Comparison of ENCODE assay signal across 11 mouse cellular contexts in the genomic region with DNA sequence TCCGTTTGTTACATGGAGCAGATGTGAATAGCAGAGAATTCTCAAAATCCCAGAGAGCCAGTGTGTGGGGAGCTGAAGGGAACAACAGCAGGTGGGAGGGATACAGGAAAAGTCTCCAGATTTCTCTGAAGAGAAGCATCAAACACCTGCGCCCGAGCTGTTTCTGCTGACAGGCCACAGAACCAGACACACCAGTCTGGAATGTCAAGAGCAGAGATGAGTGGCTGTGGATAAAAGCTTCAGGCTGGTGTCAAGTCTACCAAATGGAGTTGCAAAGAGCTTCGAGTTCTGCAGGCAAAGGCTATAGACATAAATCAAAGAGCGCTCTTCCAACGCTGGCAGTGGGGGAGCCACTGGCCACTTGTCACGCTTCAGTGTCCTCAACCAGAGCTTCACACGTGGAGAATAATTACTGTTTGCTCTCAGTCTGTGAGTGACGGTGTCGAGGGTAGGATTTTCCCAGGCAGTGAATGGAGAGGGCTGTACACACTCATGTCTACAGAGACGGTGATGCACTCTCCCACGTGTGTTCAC.
DNase-seq lines count a peak whose midpoint lies in the region; ATAC-seq and TF ChIP-seq lines count a peak whose summit lies in the region.
"Had no signal": no experiment of that assay in that cellular context is flagged by ENCODE, and none has a peak within 500 bp of the region (broad histone marks: within the 10 kb centered on the region; RNA-seq: fewer than 3 reads in every experiment).

No protein-coding gene starts in this region.

- 24% methylated on average over 12 of the region's 12 CpGs for WGBS in lung, embryonic 14.5 days
- 36% methylated on average over 12 of the region's 12 CpGs for WGBS in hindbrain, embryonic 14.5 days
- 31% methylated on average over 12 of the region's 12 CpGs for WGBS in neural tube, embryonic 12.5 days
- WGBS in heart, embryonic 10.5 days, result 43% methylated on average over 12 of the region's 12 CpGs

- H3K9me3 ChIP-seq in lung, embryonic 14.5 days (ENCODE audit: low read depth, low read length), result no peaks in the 10 kb centered on the region
- H3K9me3 ChIP-seq in hindbrain, embryonic 14.5 days (ENCODE audit: control insufficient read depth, low read length), result no peaks in the 10 kb centered on the region
- no peaks in the 10 kb centered on the region for H3K9me3 ChIP-seq in neural tube, embryonic 12.5 days
- H3K9me3 ChIP-seq in heart, embryonic 10.5 days, result no peaks in the 10 kb centered on the region
- H3K9me3 ChIP-seq: embryonic facial prominence, embryonic 13.5 days had no signal

- H3K27ac ChIP-seq in lung, embryonic 14.5 days (ENCODE audit: low read depth), result no peak overlapping the region
- no peak overlapping the region for H3K27ac ChIP-seq in hindbrain, embryonic 14.5 days
- no peak overlapping the region for H3K27ac ChIP-seq in neural tube, embryonic 12.5 days
- no peak overlapping the region for H3K27ac ChIP-seq in heart, embryonic 10.5 days
- H3K27ac ChIP-seq: embryonic facial prominence, embryonic 13.5 days had no signal

- TF ChIP-seq CTCF in lung, embryonic 14.5 days (IDR thresholded peaks at IDR 0.05; ENCODE audit: low read depth), result no peak

- no peak overlapping the region for H3K4me2 ChIP-seq in lung, embryonic 14.5 days
- H3K4me2 ChIP-seq in hindbrain, embryonic 14.5 days (replicated peaks), result no peak overlapping the region
- no peak overlapping the region for H3K4me2 ChIP-seq in neural tube, embryonic 12.5 days (replicated peaks)
- H3K4me2 ChIP-seq: embryonic facial prominence, embryonic 13.5 days had no signal

- DNase-seq in frontal cortex, adult 2 months (ENCODE audit: extremely low spot score in 1 of 2, low spot score in 1 of 2), result peak; percentile 28 to 47
- DNase-seq in frontal cortex, postnatal 25 days (ENCODE audit: low spot score in 2 of 2), result no peak
- DNase-seq in lung, embryonic 14.5 days, result peak; percentile 31
- DNase-seq in lung, postnatal 4 days, result no peak
- no peak for DNase-seq in hindbrain, embryonic 14.5 days (ENCODE audit: low spot score)
- no peak for DNase-seq in layer of hippocampus, postnatal 14 days (ENCODE audit: low spot score in 2 of 2)
- no peak for DNase-seq in heart, embryonic 10.5 days (ENCODE audit: low spot score)
- DNase-seq: B cell, adult 2 months; lung, postnatal 14 days had no signal

- H3K9ac ChIP-seq in lung, embryonic 14.5 days, result no peak overlapping the region
- no peak overlapping the region for H3K9ac ChIP-seq in hindbrain, embryonic 14.5 days
- no peak overlapping the region for H3K9ac ChIP-seq in neural tube, embryonic 12.5 days
- H3K9ac ChIP-seq: embryonic facial prominence, embryonic 13.5 days had no signal

- no peaks in the 10 kb centered on the region for H3K36me3 ChIP-seq in lung, embryonic 14.5 days (ENCODE audit: insufficient read depth)
- H3K36me3 ChIP-seq in hindbrain, embryonic 14.5 days (replicated peaks; ENCODE audit: control insufficient read depth, insufficient read depth), result no peaks in the 10 kb centered on the region
- no peaks in the 10 kb centered on the region for H3K36me3 ChIP-seq in neural tube, embryonic 12.5 days
- H3K36me3 ChIP-seq in heart, embryonic 10.5 days, result no peaks in the 10 kb centered on the region
- H3K36me3 ChIP-seq: embryonic facial prominence, embryonic 13.5 days had no signal

- no peak overlapping the region for H3K4me3 ChIP-seq in lung, embryonic 14.5 days (ENCODE audit: low read depth, low read length)
- no peak overlapping the region for H3K4me3 ChIP-seq in hindbrain, embryonic 14.5 days (replicated peaks; ENCODE audit: low read length)
- no peak overlapping the region for H3K4me3 ChIP-seq in neural tube, embryonic 12.5 days
- H3K4me3 ChIP-seq in heart, embryonic 10.5 days, result no peak overlapping the region
- H3K4me3 ChIP-seq: embryonic facial prominence, embryonic 13.5 days had no signal

- no peaks in the 10 kb centered on the region for H3K27me3 ChIP-seq in lung, embryonic 14.5 days (ENCODE audit: insufficient read depth, low read length)
- H3K27me3 ChIP-seq in hindbrain, embryonic 14.5 days (ENCODE audit: control insufficient read depth, insufficient read depth, low read length), result no peaks in the 10 kb centered on the region
- H3K27me3 ChIP-seq in neural tube, embryonic 12.5 days (replicated peaks), result no peaks in the 10 kb centered on the region
- H3K27me3 ChIP-seq in heart, embryonic 10.5 days (ENCODE audit: insufficient read depth, poor library complexity, severe bottlenecking), result no peaks in the 10 kb centered on the region
- H3K27me3 ChIP-seq: embryonic facial prominence, embryonic 13.5 days had no signal

- peak; percentile 63 for ATAC-seq in lung, embryonic 14.5 days (ENCODE audit: insufficient read depth)
- peak; percentile 27; the same call in 1 of the 2 replicates for ATAC-seq in hindbrain, embryonic 14.5 days (ENCODE audit: low FRiP score)
- ATAC-seq in neural tube, embryonic 12.5 days (ENCODE audit: low FRiP score, low read depth), result peak; percentile 71

- H3K4me1 ChIP-seq in lung, embryonic 14.5 days (ENCODE audit: insufficient read depth), result no peaks in the 10 kb centered on the region
- H3K4me1 ChIP-seq in hindbrain, embryonic 14.5 days (replicated peaks; ENCODE audit: control insufficient read depth, insufficient read depth, low read length), result peaks cover 5% of the 10 kb centered on the region; the same call in 1 of the 2 replicates
- H3K4me1 ChIP-seq in neural tube, embryonic 12.5 days, result 0 out of 2 replicates have a peak, but pooled peaks cover 3% of the 10 kb centered on the region
- peaks cover 3% of the 10 kb centered on the region; the same call in 1 of the 2 replicates for H3K4me1 ChIP-seq in heart, embryonic 10.5 days
- H3K4me1 ChIP-seq: embryonic facial prominence, embryonic 13.5 days had no signal

Comparison
In these comparisons a context has a peak if more than half of its experiments do, and no peak if none do; other contexts are left out.
1. DNase-seq: peak in frontal cortex, adult 2 months (2 of 2) and lung, embryonic 14.5 days (single experiment); none in frontal cortex, postnatal 25 days (0 of 2), lung, postnatal 4 days (0 of 2), hindbrain, embryonic 14.5 days (single experiment), layer of hippocampus, postnatal 14 days (0 of 2) and heart, embryonic 10.5 days (single experiment).
2. Peak in every context shown above with its lines, with median percentiles within 50 percentile points of each other: ATAC-seq.